Mouse (Mus musculus) CH12.LX (cell line): ENCODE measurements around the gene Dcaf6. TPM values are rescaled to one million over a fixed set of nuclear protein-coding genes. Genes with fewer than 3 reads are reported as not detected.

Source experiments
- DNase-seq: peaks from one replicate; pipeline ENCODE4 v3.0.0-alpha.2; 2013; ENCODE audit errors: extremely low read depth
- H3K27ac ChIP-seq: 2 replicates; pipeline ENCODE4 v1.5.1; 2012; ENCODE audit warnings: low read depth, mild to moderate bottlenecking, control low read depth, moderate library complexity; ENCODE audit not compliant: insufficient read depth
- H3K27me3 ChIP-seq: replicated peaks from 2 replicates; pipeline ENCODE3; 2012; ENCODE audit warnings: inconsistent platforms
- H3K36me3 ChIP-seq, 2 experiments: replicated peaks in 1 of 2; 2 replicates each; pipeline versions ENCODE3 to v1.6.1; 2012; ENCODE audit warnings: inconsistent platforms in 1 of 2, low read length in 1 of 2, mild to moderate bottlenecking in 1 of 2, mixed read lengths in 1 of 2, moderate library complexity in 1 of 2; ENCODE audit not compliant: control insufficient read depth in 1 of 2, insufficient read depth in 1 of 2
- H3K4me1 ChIP-seq, 2 experiments: 2 replicates each; pipeline ENCODE4 v1.6.1; 2012; ENCODE audit warnings: inconsistent platforms in 1 of 2, moderate library complexity in 1 of 2; ENCODE audit not compliant: insufficient read depth in 2 of 2, control insufficient read depth in 1 of 2
- H3K4me2 ChIP-seq: 2 replicates; pipeline ENCODE4 v1.6.1; 2012; ENCODE audit warnings: low read depth, mild to moderate bottlenecking, control low read depth; ENCODE audit not compliant: poor library complexity, insufficient read depth, severe bottlenecking
- H3K4me3 ChIP-seq, 3 experiments: fragments of 150-350 bp in 1 of 3; sonication (generic) in 1 of 3; replicated peaks in 1 of 3; 2 replicates each; pipeline versions ENCODE3 to v1.5.1; 2011 to 2012; ENCODE audit warnings: low read depth in 2 of 3, low read length in 2 of 3, mild to moderate bottlenecking in 2 of 3, moderate library complexity in 2 of 3, control low read depth in 1 of 3, improper control_type of control experiment in 1 of 3, inconsistent platforms in 1 of 3, mixed read lengths in 1 of 3; ENCODE audit not compliant: poor library complexity in 1 of 3
- H3K79me2 ChIP-seq: replicated peaks from 2 replicates; pipeline ENCODE4 v1.6.1; 2012; ENCODE audit warnings: mild to moderate bottlenecking, moderate library complexity; ENCODE audit not compliant: control insufficient read depth, poor library complexity, insufficient read depth, severe bottlenecking; ENCODE audit errors: extremely low read depth
- H3K9ac ChIP-seq: 2 replicates; pipeline ENCODE4 v1.6.1; 2012; ENCODE audit warnings: low read depth, mild to moderate bottlenecking, control low read depth, moderate library complexity; ENCODE audit not compliant: insufficient read depth
- H3K9me3 ChIP-seq: replicated peaks from 2 replicates; pipeline ENCODE3; 2012; ENCODE audit warnings: low read length, inconsistent platforms, mixed read lengths
- CHD1 ChIP-seq: IDR thresholded peaks from 2 replicates; pipeline ENCODE4 v1.6.1; 2012; ENCODE audit warnings: low read depth, low read length, improper control_type of control experiment, inconsistent platforms
- E2F4 ChIP-seq: IDR thresholded peaks from 2 replicates; pipeline ENCODE4 v1.6.1; 2011; ENCODE audit warnings: low read depth, low read length, improper control_type of control experiment; ENCODE audit not compliant: insufficient replicate concordance
- ELF1 ChIP-seq: IDR thresholded peaks from 2 replicates; pipeline ENCODE4 v1.6.1; 2014; ENCODE audit warnings: low read depth, mild to moderate bottlenecking, inconsistent platforms, low read length, improper control_type of control experiment
- EP300 ChIP-seq: IDR thresholded peaks from 2 replicates; pipeline ENCODE4 v1.6.1; 2011; ENCODE audit warnings: low read length, improper control_type of control experiment
- GABPA ChIP-seq: IDR thresholded peaks from 2 replicates; pipeline ENCODE4 v1.6.1; 2012; ENCODE audit warnings: low read depth, low read length, improper control_type of control experiment, inconsistent platforms; ENCODE audit not compliant: insufficient replicate concordance
- IRF4 ChIP-seq: IDR thresholded peaks from 2 replicates; pipeline ENCODE4 v1.6.1; 2014; ENCODE audit warnings: low read depth, mild to moderate bottlenecking, inconsistent platforms, low read length, improper control_type of control experiment
- JUND ChIP-seq: conservative IDR thresholded peaks from 2 replicates; pipeline ENCODE4 v1.6.1; 2011; ENCODE audit warnings: low read depth, low read length, improper control_type of control experiment
- KAT2A ChIP-seq: IDR thresholded peaks from 2 replicates; pipeline ENCODE4 v1.6.1; 2012; ENCODE audit warnings: low read length, improper control_type of control experiment, inconsistent platforms; ENCODE audit not compliant: insufficient replicate concordance
- MAZ ChIP-seq: IDR thresholded peaks from 2 replicates; pipeline ENCODE4 v1.6.1; 2012; ENCODE audit warnings: low read depth, mild to moderate bottlenecking, inconsistent platforms, low read length, improper control_type of control experiment, moderate library complexity
- MEF2A ChIP-seq: IDR thresholded peaks from 2 replicates; pipeline ENCODE4 v1.6.1; 2014; ENCODE audit warnings: low read depth, mild to moderate bottlenecking, inconsistent platforms, low read length, improper control_type of control experiment, borderline replicate concordance
- NELFE ChIP-seq: IDR thresholded peaks from 2 replicates; pipeline ENCODE4 v1.6.1; 2011; ENCODE audit warnings: low read depth, low read length, improper control_type of control experiment
- NRF1 ChIP-seq: IDR thresholded peaks from 2 replicates; pipeline ENCODE4 v1.6.1; 2014; ENCODE audit warnings: low read depth, mild to moderate bottlenecking, inconsistent platforms, low read length, improper control_type of control experiment, moderate library complexity
- PAX5 ChIP-seq: IDR thresholded peaks from 2 replicates; pipeline ENCODE4 v1.6.1; 2012; ENCODE audit warnings: low read length, inconsistent platforms, mixed read lengths
- POLR2A ChIP-seq: IDR thresholded peaks from 2 replicates; pipeline ENCODE4 v1.6.1; 2011; ENCODE audit warnings: low read depth, mild to moderate bottlenecking, improper control_type of control experiment, low read length
- POLR2AphosphoS2 ChIP-seq: IDR thresholded peaks from 2 replicates; pipeline ENCODE4 v1.6.1; 2011; ENCODE audit warnings: low read depth, low read length, improper control_type of control experiment
- SIN3A ChIP-seq: IDR thresholded peaks from 2 replicates; pipeline ENCODE4 v1.6.1; 2012; ENCODE audit warnings: low read length, improper control_type of control experiment, inconsistent platforms
- TBP ChIP-seq: conservative IDR thresholded peaks from 2 replicates; pipeline ENCODE4 v1.6.1; 2011; ENCODE audit warnings: low read depth, low read length, improper control_type of control experiment
- TCF12 ChIP-seq: IDR thresholded peaks from 2 replicates; pipeline ENCODE4 v1.6.1; 2014; ENCODE audit warnings: low read depth, mild to moderate bottlenecking, inconsistent platforms, low read length, improper control_type of control experiment
- USF2 ChIP-seq: conservative IDR thresholded peaks from 2 replicates; pipeline ENCODE4 v1.6.1; 2011; ENCODE audit warnings: low read depth, low read length, improper control_type of control experiment
- ZC3H11A ChIP-seq: IDR thresholded peaks from 2 replicates; pipeline ENCODE4 v1.6.1; 2012; ENCODE audit warnings: low read depth, mild to moderate bottlenecking, inconsistent platforms, low read length, improper control_type of control experiment
- ZNF384 ChIP-seq: IDR thresholded peaks from 2 replicates; pipeline ENCODE4 v1.6.1; 2012; ENCODE audit warnings: low read depth, low read length, improper control_type of control experiment, inconsistent platforms
- dilution Hi-C: fragments of 300-500 bp; cut with MboI; formaldehyde crosslinking; loops from 2 replicates; pipeline ENCODE4 v1.14.3; 2020; ENCODE audit warnings: low sequenced_read_pairs; ENCODE audit not compliant: extremely low pct_unique_long_range_greater_than_20kb, extremely low pct_ligation_motif_present
- in situ Hi-C: fragments of 300-500 bp; cut with MboI; formaldehyde crosslinking; loops from 3 replicates; pipeline ENCODE4 v1.14.3; 2019; ENCODE audit warnings: low sequenced_read_pairs, low pct_ligation_motif_present, low pct_unique_long_range_greater_than_20kb, mixed read lengths
- polyA plus RNA-seq: library from polyadenylated mRNA; unstranded; fragments of >175 nt; gene quantifications from 2 replicates; pipeline ENCODE4 v1.2.1, GENCODE M21; 2012; ENCODE audit warnings: low read depth; ENCODE audit not compliant: insufficient read length
- total RNA-seq, 2 experiments: library from RNA; depleted of rRNA; stranded (reverse); fragments of 300-350 nt in 1 of 2; fragments of >200 nt in 1 of 2; gene quantifications; 2 replicates each; pipeline ENCODE4 v1.2.3; 2012 to 2014

The Dcaf6 gene
- total and polyA plus RNA-seq, 3 experiments, result 3.7 to 4.1 (median 4.1) TPM

DNA sequence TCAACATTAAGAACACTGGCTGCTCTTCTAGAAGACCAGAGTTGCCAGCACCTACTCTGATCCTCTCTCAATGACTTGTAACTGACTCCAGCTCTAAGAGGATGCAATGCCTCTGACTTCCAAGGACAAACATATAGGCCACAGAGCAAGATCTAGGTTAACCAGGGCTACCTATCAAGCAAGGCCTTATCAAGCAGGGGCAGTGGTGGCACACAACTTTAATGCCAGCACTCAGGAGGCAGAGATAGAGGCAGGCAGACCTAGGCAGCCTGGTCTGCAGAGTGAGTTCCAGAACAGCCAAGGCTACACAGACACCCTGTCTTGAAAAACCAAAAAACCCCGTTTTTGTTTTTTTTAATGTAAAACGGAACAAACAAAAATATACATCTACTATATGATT, 34.0 kb downstream of the Dcaf6 start:
- H3K4me2 ChIP-seq, result no peak overlapping the region
- no peak overlapping the region for H3K9ac ChIP-seq
- H3K79me2 ChIP-seq, result no peaks in the 10 kb centered on the region
- no peaks in the 10 kb centered on the region for H3K36me3 ChIP-seq
- H3K27ac ChIP-seq, result no peak overlapping the region
- H3K27me3 ChIP-seq, result no peaks in the 10 kb centered on the region
- DNase-seq, result no peak
- in situ Hi-C loops, result no loop called here
- H3K9me3 ChIP-seq, result no peaks in the 10 kb centered on the region
- dilution Hi-C loops, result no loop called here
- H3K4me1 ChIP-seq, result peaks cover 0 to 13% of the 10 kb centered on the region in 2 experiments; a peak in 2 of 4 replicates
- H3K4me3 ChIP-seq, result no peak overlapping the region
- TF ChIP-seq NELFE (no peak), E2F4 (no peak), TCF12 (no peak), CHD1 (no peak), EP300 (no peak), IRF4 (no peak), POLR2AphosphoS2 (no peak), USF2 (no peak), GABPA (no peak), JUND (no peak), ELF1 (no peak), KAT2A (no peak), ZC3H11A (no peak), NRF1 (no peak), TBP (no peak), PAX5 (no peak), ZNF384 (no peak), POLR2A (no peak), MEF2A (no peak), MAZ (no peak)
- TF ChIP-seq, all 38 proteins: peak for 0

DNA sequence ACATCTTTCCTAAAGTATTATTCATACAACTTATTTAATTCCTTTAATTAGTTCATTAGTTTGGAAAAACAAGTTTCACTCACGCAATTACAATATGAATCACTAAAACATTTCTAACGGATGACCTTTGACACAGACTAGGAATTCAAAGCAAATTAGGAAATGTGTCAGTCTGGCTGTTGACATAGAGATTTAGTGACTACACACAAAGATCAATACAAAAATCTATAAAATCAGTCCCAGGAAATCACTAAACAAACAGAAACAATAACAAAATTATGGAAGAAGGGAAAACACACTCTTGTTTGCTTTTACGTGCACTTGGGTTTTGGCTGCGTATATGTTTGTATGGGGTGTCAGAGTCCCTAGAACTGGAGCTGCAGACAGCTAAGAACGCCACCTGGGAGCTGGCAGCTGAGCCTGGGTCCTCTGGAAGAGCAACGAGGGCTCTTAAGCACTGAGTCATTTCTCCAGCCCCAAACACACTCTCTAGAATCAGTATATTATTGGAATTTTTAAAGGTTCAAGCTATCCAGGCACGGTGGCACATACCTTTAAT, 38.8 kb downstream of the Dcaf6 start:
- H3K27ac ChIP-seq, result no peak overlapping the region
- no peak overlapping the region for H3K4me3 ChIP-seq
- no peaks in the 10 kb centered on the region for H3K27me3 ChIP-seq
- no peak overlapping the region for H3K4me2 ChIP-seq
- no peaks in the 10 kb centered on the region for H3K9me3 ChIP-seq
- in situ Hi-C loops (no loop called here), dilution Hi-C loops (no loop called here)
- no peak for DNase-seq
- TF ChIP-seq E2F4, result no peak
- no peak for TF ChIP-seq POLR2A
- TF ChIP-seq USF2, result no peak
- no peak for TF ChIP-seq SIN3A
- H3K9ac ChIP-seq, result no peak overlapping the region
- H3K36me3 ChIP-seq, result no peaks in the 10 kb centered on the region
- peaks cover 0 to 13% of the 10 kb centered on the region in 2 experiments; a peak in 2 of 4 replicates for H3K4me1 ChIP-seq
- H3K79me2 ChIP-seq, result no peaks in the 10 kb centered on the region
